Mouse (Mus musculus) retina, postnatal 1 day (tissue): ENCODE results near the gene Kel.

Experiments
- DNase-seq: peaks from one replicate; pipeline ENCODE4 v3.0.0-alpha.2; 2012

Gene Kel

GRCm38 (mm10) chr6:41643227-41643626, 60.9 kb downstream of the Kel start:
- no peak for DNase-seq

GRCm38 (mm10) chr6:41642765-41643164, 61.4 kb downstream of the Kel start:
- no peak for DNase-seq

GRCm38 (mm10) chr6:41641173-41641866, 62.8 kb downstream of the Kel start:
- no peak for DNase-seq

GRCm38 (mm10) chr6:41640449-41640848, 63.7 kb downstream of the Kel start:
- DNase-seq = no peak

DNA sequence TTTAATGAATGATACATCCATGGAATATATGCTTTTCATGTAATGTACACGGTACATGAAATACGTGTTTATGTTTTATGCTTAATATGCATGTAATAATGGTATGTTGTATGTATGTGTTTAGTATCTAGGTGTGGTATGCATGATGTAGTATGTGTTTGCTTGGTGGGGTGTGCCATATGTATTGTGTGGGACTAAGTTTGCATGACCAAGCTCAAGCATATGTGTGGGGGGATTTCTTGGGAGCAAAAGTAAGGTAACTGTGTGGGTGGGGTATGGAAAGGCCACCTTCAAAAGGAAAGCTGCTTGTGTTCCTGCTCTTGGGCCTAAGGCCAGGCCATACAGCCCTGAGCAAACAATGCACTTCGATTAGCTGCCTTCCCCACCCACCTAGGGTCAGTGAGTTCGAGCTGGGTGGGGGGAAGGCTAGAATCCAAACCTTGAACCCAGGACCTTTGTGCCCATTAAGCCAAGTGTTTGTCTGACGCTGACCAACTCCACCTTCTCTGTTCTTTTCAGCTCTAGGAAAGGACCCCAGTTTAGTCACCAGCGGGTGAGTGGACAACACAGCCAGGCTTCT, 66.1 kb downstream of the Kel start:
- DNase-seq = no peak

- no peak for DNase-seq
These were observed 66.7 kb downstream of the Kel start for GRCm38 (mm10) chr6:41637393-41637792.
